Mouse (Mus musculus) kidney, adult 18-20 months (tissue): ENCODE measurements around the gene Armc3.

Experiments
- DNase-seq: peaks from one replicate; pipeline ENCODE4 v3.0.0; 2021

The Armc3 gene

DNA sequence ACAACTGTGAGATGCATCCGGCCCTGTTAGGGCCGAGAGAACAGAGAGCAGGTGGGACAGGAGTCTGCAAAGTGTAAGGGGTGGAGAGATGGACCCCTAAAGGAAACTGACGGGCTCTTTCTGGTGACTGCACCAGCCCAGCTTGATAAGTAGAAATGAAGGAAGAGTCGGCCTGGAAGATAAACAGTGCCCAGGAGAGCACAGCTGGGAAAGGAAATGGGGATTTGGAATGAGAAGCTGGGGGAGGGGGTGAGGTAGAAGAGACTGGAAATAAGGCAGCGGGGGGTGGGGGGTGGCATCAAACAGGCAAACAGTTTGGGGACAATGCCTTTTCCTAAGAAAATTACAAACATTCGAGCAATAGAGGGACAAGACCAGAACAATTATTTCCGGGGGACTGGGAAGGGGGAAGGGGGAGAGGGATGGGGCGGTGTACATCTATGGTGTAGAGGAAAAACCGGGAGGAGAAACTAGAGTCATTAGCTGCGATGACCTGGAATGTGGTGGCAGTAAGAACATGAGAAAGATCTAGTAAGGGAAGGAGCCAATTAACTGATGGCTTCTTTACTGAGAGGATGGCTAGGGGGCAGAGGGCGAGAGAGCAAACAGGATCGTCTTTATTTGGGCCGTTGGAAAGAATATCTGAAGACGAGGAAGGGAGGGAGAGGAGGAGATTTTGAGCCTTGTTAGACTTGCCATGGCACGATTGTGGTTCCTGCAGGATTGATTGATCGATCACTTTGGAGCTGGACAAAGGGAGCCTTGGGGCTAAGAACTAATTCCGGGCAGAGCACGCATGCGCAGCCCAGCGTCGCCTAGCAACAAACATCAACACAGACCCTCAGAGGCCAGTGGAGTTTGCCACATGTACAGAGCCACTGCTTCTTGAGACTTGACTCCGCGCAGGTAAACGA is at the start of gene Armc3:
Gene Armc3, plus strand, starts transcription at position 851 of the 914 bp plus-strand sequence.
- DNase-seq = peak; percentile 9

DNA sequence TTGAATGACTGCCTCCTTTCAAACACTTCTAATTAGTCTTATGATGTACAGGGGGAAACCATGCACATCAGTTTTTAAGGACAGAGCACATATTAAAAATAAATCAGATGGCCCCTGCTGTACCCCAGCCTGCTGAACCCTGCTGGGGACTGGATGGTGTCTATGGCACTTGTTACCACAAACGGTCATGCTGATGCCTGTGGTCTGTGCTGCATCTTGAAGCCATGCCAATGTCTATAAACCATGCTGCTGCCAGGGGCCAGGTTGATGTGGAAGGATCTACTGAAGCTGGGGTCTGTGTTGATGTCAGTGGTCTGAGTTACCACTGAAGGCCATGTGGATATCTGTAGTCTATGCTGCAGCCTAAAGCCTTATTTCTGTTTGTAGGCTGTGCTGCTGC is 46.4 kb upstream of the Armc3 start:
- no peak for DNase-seq

DNA sequence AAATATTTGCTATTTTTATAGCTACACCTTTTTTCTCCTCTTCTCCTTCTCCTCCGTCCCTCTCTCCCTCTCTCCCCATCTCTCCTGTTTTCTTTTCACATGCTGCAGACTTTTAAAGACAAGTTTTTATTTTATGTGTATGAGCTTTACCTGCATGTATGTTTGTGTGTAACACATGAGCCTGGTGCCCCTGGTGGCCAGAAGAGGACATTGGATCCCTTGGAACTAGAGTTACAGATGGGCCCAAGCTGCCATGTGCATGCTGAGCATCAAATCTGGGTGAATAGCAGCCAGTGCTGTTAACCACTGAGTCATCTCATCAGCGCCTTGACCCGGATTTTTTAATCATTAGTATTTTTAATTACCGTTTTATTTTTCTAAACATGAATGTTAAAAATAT is 42.9 kb upstream of the Armc3 start:
- no peak for DNase-seq

DNA sequence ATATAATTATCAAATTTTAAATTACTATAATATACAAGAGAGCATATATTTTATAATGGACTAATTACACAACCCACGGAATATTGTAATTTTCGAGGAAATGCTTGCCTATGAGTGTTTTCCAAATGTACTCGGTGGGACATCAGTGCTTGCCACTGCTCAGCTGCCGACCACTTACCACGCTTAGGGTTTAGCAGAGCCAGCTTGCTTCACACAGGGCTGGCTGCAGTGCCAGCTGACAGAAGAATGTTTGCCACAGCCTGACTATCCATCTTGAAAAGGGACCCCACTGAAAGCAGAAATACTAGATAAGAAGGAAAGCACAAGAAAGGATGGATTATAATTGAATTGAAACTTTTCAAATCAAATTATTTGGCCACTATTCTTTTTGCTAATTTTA is 39.6 kb upstream of the Armc3 start:
- no peak for DNase-seq

DNA sequence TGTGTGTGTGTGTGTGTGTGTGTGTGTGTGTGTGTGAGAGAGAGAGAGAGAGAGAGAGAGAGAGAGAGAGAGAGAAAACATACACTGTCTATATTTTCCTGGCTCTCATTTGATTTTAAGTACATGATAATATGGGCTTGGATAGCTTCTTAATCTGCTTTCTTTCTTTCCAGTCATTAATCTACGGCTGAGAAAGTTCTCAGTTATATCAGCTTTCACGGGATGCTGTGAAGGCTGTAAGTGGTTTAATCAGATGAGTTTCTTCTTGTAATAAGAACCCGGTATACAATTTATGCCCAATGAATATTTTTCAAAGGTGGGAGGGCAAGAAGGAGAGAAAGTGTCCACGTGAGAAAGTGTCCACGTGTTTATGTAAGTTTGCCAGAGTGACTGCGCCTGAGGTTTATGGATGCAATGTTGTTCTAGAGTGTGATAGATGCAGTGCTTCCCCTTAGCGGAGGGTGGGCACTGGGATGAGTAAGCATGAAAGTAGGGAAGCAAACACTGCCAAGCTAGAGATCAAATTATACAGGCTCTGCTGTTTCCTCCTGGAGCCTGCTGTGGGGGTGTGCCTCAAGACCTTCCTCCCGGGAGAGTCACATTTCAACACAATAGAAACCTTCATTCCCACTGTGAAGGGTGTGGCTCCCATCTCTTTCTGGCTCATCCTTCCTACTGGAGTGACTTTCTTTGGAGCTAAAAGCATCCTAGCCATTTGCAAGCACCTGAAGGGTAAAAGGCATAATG is 38.6 kb upstream of the Armc3 start:
- DNase-seq = no peak

DNA sequence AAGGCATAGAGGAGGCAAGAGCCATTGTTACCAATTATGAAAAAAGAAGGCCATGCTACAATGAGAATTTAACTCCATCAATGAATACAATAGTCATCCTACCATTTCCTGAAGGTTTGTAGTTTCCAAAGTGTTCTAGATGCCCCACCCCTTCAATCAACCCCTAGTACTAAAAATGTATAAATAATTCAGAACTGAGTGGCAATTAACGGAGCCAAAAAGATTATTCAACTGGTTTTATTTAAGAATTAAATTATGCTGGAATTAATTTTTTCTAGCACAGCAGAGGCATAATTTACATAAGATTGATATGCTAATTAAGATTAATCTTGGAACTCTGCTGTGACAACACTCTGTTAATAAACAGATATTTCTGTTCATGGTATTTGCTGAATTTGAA is 34.9 kb upstream of the Armc3 start:
- DNase-seq = no peak

DNA sequence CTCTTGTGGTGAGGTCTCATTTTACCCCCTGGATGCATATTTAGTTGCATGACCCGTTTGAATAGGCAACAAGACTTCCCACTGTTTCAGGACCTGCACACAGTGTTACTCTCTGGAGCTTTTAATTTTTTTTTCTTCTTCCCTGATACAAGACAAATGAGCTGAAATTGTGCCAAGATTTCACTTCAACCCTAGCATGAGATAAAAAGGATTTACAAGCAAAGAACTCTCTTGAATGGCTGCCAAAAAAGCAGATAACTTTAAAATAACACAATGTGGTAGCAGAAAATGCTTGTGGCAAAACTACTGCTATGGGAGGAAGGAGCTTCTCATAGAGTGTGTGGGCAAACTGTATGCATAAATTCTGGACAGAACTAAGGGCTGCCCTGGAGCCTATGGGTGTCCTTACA is 22.3 kb upstream of the Armc3 start:
- DNase-seq = no peak

DNA sequence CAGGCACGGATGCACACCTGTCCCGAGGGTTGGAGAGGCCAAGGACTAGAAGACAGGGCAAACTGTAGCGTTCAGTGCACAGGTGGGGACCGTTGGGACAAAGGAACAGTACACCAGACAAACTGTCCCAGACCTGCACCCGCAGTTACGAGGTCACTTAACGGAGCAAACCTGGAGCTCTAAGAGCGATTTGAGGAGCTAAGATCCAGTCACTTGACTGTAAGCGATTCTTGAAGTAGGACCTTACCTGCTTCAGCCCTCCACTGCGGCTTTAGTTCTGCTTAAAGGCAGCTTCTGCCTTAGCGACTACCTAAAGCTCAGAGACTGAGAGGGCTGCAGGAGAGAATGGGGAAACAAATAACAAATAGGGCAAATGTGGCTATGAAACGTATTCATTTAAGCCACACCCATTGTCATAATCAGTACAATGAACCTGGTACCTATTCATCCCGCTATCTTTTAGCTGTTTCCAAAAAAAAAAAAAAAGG is 308 bp downstream of the Armc3 start:
- no peak for DNase-seq

DNA sequence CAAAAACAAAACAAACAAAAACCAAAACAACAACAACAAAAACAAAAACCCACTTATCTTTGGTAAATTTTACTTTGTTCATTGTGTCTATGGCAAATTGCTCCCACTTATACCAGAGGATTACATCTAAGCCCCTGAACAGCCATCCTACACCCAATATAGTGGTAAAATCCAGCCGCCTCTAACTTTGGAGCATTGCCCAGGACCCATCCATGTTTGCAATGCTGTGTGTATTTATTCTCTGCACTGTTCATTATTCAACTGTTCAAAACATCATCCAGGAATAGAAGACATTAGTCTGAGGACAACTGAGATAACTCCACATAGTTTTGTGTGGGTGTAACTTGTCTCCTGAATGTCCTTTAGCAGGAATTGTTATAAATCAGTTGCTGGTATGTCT is 1.0 kb downstream of the Armc3 start:
- no peak for DNase-seq

DNA sequence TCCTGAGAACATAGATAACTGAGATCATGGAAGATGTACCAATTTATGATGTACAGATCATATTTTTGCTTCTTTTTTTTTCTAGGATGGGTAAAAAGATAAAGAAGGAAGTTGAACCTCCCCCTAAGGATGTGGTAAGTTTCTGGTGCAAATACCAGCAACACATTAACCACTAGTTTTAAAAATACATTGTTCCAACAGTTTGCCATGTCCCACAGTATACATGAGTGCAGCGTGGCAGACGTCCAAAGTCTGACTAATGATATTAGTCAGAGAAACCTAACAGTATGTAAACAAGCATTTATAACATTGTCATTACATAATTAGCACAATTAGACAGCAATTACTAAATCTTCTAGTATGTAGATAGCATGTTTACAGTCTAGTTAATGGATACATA is 2.6 kb downstream of the Armc3 start:
- DNase-seq = no peak

DNA sequence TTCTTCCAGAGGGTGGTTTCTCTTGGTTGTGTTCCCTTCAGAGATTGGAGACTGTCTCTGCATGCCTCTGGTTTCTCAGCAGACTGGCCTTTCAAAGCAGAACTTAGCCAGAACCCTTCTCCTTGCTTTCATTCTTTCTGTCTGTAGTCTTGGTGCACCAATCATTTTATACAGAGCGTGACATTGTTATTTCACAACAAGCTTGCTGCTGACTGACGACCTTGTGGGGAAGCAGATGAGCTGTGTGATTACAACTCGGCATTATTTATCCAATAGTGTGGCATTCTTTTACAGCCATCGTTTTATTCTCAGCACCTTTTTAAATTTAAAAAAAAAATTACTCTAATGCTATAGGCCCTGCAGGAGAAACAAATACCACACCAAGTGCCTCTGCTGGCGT is 35.2 kb downstream of the Armc3 start:
- DNase-seq = no peak

DNA sequence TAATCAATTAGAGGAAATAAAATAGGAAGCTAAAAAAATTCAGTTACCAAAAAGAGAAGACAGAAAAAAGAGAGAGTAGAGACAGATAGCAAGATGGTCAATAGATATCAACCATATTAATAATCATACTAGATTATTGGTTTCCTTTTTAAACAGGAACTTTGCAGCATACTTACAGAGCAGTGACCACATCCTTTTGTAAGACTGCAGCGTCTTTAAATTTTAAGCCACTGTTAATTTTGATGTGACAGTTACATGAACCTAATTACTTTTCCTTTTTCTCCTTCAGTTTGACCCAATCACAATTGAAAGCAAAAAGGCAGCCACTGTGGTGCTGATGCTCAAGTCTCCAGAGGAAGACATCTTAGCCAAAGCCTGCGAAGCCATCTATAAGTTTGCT is 36.1 kb downstream of the Armc3 start:
- DNase-seq = no peak

DNA sequence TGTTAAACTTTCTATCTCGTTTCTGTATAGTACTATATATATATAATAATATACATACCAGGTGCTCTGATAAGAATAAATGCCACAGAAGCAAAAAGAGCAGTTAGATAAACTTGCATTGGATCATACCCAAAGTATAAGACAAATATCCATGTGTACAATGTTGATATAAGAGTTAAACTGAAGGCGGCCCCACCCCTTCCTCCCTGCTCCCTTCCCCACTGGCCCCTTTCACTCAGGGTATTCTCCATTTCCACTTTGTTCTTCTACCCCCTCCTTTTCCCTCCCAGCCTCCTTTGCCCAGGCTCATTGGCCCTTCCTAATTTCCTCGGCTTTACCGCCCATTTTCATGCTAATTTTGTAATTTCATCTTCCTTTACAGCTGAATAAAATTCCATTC is 36.5 kb downstream of the Armc3 start:
- DNase-seq = no peak

DNA sequence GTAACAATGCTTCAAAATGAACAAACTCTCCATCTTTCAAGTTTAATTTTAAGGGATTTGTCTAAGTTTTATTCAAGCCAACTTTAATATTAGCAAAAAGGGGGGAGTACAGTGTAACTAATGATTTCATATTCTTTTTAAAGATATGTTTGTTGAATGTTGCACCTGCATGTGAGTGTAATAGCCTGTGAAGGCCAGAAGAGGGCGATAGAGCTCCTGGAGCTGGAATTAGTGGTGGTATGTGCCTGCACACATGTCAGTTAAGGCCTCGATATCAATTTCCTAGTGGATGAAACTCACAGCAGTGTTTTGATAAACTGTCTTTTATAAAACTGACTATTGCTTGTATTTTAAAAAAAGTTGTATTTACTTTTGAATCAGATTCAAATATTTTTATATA is 39.7 kb downstream of the Armc3 start:
- no peak for DNase-seq

DNA sequence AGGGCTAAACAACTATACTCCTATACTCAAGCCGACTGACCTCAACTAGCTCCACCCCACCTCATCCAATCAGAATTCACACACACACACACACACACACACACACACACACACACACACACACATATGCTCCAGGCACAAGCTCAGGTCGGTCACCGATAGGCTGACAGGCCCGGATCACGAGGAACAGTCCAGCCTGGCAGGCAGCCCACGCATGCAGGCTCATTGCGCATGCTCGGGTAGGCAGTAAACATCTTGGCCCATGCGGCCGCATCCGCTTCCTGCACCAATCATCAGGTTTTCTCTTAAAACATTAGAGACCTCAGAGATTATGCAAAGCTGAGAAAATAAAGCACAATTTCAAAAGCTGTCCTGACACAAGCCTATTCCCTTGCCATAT is 50.5 kb downstream of the Armc3 start:
- no peak for DNase-seq

DNA sequence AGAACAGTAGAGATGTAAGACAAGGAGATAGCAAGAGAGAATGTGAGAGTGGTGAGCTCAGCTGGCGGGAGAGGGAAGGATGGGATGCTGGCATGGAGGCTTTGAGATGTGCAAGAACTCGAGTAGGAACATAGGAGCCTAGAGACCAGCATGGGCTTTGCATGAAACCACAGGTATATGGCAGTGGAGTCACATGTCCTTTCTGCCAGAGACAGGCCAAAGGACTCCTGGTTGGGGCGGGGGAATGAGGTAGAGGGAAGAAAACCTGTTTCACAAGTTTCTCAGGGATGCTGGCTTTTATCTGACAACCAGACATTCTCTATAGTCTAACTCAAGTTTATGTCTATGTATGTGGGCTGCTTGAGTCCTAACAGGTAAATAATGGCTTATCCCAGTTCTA is 55.9 kb downstream of the Armc3 start:
- no peak for DNase-seq

DNA sequence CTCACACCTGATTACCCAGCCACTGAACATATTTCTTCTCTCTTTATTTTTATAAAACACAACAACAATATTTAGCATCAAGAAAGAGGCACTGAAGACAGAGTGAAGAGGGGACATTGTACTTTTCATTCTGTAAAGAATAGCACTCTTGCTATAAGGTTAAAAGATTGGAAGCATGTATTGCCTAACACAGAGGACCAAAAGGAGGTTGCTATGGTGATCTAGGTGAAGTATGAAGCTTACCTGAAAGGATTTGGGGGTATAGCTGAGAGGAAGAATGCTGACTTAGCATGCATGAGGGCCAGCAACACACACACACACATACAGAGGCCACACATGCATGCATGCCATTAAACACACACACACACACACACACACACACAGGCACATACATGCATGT is 58.2 kb downstream of the Armc3 start:
- no peak for DNase-seq

DNA sequence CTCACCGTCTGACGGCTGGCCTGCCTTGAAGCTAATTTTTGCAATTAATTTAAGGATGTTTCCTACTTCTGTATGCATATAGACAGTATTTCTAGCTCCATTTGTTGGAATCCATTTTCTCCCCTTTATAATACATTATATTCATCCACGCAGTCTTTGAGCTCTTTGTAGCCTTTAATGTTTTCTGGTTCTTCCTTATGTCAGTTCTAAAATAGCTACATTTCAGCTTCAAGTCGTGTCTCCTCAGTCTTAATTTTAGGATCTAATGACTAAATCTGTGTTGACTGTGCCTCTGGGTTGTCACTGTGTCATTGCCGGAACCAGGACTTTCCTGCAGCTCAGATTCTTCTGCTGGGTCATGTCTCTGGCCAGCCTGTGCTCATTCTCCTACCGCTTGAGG is 61.3 kb downstream of the Armc3 start:
- no peak for DNase-seq

DNA sequence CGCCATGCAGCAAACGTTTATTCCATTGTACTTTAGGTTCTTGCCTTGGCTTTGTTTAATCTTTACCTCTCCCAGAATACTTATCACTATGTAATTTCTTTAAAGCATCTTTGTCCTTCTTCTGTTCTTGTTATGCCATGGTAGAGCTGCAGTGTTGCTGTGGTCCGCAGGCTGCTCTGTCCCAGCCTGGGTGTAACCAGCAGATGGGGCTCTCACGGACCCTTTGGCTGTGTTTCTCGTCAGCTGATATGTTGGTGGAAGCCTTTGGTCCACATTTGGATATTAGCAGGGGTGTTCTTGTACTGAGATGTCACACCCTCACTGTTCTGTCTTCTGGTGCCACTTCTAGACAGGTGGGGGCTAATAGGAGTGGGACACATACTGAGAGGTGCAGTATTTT is 64.3 kb downstream of the Armc3 start:
- DNase-seq = no peak

DNA sequence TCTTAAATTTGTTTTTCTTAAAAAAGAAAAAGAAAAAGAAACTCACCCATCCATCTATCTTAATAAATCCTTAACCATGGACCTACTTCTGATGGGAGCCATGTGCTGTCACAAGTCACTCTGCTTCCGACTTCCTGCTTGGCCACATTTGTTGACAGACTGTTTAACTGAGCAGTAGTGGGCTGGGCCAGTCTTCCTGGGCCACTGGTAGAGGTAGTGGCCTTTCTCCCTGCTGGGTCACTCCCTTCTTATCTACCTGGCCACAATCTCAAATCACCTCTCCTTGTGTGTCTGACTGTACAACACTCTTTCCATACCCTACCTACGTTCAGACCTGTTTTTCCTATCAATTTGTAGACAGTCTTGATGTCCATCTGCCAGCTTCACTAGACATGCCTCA is 66.7 kb downstream of the Armc3 start:
- DNase-seq = no peak

DNA sequence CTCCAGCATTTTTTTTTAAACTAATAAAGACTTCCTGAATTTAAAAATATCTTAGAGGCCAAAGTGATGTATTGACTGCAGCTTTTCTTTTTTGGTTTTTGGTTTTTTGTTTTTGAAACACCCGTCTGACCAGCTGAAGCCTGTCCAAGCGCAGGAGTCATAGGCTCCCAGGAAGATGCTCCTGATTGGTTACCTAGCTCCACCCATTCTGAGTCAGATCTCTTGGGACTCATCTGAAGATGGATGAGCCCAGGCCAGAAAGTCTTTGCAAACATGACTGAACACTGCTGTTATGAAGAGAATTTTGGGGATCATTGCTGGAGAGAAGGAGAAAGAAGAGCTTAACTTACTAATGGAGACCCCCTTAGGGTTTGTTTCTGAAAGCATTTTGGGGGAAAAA is 68.3 kb downstream of the Armc3 start:
- DNase-seq = no peak

DNA sequence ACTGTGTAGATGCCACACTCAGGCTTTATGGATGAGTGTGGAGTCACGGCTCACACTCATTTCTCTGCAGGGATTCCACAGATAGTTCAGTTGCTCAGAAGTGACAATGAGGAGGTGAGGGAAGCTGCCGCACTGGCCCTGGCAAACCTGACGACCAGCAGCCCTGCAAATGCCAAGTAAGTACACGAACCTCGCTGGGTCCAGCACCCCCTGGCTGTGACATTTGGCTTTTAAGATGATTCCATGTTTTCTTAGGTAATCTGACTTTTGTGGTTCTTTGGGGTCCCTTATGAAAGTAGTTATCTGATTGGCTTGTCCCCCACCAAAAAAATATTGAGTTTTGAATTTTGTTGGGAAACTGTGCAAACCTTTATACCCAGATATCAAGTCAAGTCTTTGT is 70.9 kb downstream of the Armc3 start:
- DNase-seq = no peak

DNA sequence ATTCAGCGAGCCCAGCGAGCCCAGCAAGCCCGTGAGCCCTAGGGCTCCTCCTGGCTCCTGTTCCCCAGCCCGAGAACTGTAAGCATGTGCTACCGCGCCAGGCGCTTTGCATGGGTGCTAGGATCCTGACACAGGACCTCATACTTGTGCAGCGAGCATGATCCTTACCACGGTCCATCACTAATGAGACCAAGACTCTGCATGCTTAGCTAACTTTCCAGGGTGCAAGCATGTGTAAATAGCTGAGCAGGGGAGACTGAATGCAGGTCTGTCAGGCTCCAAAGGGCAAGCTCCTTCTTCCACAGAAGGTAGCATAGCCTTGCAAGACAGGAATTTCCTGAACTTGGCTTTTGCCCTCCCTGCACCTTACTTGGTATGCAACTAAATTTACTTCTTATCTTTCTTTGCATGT is 71.6 kb downstream of the Armc3 start:
- DNase-seq = peak; percentile 8

DNA sequence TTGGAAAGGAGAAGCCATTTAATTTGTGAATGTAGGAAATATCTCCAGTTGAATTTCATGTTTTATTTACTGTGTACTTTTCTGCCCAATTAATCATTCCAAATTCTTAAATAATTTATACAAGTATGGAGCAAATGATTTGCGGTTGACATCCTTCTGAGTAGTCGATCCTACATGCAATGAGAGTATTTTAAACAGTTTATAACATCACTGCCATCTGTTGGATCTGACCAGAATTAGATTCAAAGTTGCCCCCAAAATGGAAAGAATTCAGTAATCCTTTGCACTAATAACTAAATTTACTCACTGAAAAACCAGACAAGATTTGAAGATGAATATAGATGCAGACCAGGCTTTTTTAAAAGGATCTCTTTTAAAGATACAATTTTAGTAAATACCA is 75.5 kb downstream of the Armc3 start:
- no peak for DNase-seq
